Mouse (Mus musculus): ENCODE data around the gene Gm16253.

DNA sequence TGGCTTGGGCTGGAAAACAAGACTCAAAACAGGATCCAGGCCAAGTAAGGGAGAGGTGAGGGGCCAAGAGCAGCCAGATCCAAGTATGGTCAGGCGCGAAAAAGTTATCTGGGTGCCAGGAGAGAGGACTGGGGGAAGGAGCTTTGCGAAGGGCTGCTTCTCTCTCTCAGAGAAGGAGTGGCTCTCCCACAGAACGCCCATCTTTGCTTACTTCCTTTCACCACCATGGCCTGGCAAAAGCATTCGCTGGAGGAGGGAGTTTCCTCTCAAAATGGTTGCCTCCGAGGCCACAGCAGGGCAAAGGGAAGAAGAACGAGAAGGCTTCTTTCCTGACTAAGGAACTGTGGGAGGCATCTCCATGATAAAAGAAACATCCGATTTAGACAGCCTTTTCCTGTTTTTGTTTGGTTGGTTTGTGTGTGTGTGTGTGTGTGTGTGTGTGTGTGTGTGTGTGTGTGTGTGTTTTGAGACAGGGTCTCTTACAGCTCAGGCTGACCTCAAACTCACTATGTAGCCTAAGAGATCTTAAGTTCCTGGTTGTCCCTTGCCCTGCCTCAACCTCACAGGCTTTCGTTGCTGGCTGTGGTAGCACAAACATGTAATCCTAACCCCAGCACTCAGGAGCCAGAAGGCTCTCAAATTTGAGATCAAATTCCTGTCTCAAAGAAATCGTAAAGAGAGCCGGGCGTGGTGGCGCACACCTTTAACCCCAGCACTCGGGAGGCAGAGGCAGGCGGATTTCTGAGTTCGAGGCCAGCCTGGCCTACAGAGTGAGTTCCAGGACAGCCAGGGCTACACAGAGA, 4.7 kb upstream of the Gm16253 start:
- no peak for TF ChIP-seq POLR2A (IDR thresholded peaks at IDR 0.05; ENCODE audit: borderline replicate concordance, low read depth, low read length)
- no peak for TF ChIP-seq CTCF (IDR thresholded peaks at IDR 0.05; ENCODE audit: low read depth, low read length)

Measured in bone marrow macrophage, adult 2 months (primary cell).